Mouse (Mus musculus): ENCODE measurements around the gene Zfp683. TPM values are rescaled to one million over a fixed set of nuclear protein-coding genes. Genes with fewer than 3 reads are reported as not detected.
A peak's percentile ranks its signal among the peaks of the same experiment; 100 is the strongest.

Gene Zfp683
- total and polyA plus RNA-seq, 2 experiments from 2014 or later = not detected

DNA sequence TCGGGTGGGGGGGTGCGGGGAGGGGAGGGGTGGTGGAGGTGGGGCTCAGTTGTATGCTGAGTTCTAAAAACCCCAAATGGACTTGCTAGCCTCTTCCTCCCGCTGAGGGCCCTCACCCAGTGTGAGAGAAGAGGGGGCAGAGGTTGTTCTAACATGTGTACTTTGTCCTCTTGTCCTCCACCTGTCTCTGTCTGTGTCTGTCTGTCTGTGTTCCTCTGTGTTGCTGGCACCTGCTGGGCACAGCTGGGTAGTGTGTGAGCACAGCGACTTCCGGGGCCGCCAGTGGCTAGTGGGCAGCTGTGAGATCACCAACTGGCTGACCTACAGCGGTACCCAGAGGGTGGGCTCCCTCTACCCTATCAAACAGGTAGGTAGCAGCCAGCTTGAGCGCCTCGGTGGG lies 35.4 kb downstream of the Zfp683 start:
- no peak overlapping the region for H3K4me2 ChIP-seq (ENCODE audit: low read depth, low read length)
- 81% methylated on average over 9 of the region's 9 CpGs for WGBS
- H3K9me3 ChIP-seq (replicated peaks; ENCODE audit: control insufficient read depth, low read length) = no peaks in the 10 kb centered on the region
- TF ChIP-seq CTCF (IDR thresholded peaks at IDR 0.05; ENCODE audit: low read depth) (no peak), EP300 (IDR thresholded peaks at IDR 0.05; ENCODE audit: low read depth) (no peak)
- DNase-seq (ENCODE audit: low spot score) = no peak
- no peak overlapping the region for H3K27ac ChIP-seq (ENCODE audit: low read depth)
- no peak for ATAC-seq (ENCODE audit: insufficient read depth, low read depth)
- H3K36me3 ChIP-seq (replicated peaks; ENCODE audit: control insufficient read depth, insufficient read depth, low read length) = no peaks in the 10 kb centered on the region
- no peak overlapping the region for H3K4me3 ChIP-seq (ENCODE audit: low read depth, low read length)
- H3K27me3 ChIP-seq (ENCODE audit: control insufficient read depth, insufficient read depth, low read length) = no peaks in the 10 kb centered on the region
- no peak overlapping the region for H3K9ac ChIP-seq (replicated peaks; ENCODE audit: low read depth, low read length)
- H3K4me1 ChIP-seq (ENCODE audit: control insufficient read depth, insufficient read depth) = no peaks in the 10 kb centered on the region

DNA sequence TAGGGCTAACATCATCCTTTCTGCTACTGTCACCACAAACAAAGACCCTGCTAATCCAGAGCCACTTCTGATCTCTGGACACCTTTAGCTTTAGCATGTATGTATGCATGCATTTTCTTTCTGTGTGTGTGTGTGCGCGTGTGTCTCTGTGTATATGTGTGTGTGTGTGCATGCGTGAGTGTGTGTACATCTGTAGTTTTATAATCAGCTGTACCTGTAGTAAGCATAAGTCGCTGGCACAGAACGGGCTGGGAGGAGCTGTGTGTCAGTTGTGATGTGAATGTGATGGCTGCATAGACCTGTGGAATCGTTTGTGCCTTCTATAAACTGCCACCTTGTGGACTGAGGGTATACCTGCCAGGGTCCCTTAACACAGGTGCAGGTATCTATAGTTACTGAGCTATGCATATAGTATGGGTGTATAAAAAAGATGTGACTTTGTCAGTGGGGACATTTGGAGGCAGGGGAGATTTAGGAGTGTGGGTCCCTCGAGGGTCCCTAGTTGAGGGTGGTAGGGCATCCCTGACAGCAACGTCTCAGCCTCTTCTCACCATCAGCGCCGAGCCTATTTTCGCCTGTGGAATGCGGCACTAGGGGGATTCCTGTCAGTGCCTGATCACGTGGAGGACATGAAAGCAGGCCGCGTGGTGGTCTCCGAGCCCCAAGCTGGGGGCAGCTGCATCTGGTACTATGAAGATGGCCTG lies 37.0 kb downstream of the Zfp683 start:
- TF ChIP-seq EP300 (IDR thresholded peaks at IDR 0.05; ENCODE audit: low read depth) (no peak), CTCF (IDR thresholded peaks at IDR 0.05; ENCODE audit: low read depth) (no peak)

DNA sequence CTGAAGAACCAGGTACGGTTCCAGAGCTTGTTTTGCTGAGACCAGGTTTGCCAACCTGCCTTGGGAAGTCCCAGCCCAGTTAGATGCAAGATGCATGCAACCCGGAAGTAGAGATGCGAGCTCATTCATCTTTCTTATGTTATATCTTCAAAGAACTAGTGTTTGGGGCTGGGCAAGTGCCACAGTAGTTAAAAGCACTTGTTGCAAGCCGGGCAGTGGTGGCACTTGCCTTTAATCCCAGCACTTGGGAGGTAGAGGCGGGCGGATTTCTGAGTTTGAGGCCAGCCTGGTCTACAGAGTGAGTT lies 37.5 kb downstream of the Zfp683 start:
- no peaks in the 10 kb centered on the region for H3K9me3 ChIP-seq (replicated peaks; ENCODE audit: control insufficient read depth, low read length)
- DNase-seq (ENCODE audit: low spot score) (no peak), ATAC-seq (ENCODE audit: insufficient read depth, low read depth) (no peak)
- no peak overlapping the region for H3K4me3 ChIP-seq (ENCODE audit: low read depth, low read length)
- H3K9ac ChIP-seq (replicated peaks; ENCODE audit: low read depth, low read length) = no peak overlapping the region
- no peaks in the 10 kb centered on the region for H3K36me3 ChIP-seq (replicated peaks; ENCODE audit: control insufficient read depth, insufficient read depth, low read length)
- TF ChIP-seq EP300 (IDR thresholded peaks at IDR 0.05; ENCODE audit: low read depth) (no peak), CTCF (IDR thresholded peaks at IDR 0.05; ENCODE audit: low read depth) (no peak)
- no peak overlapping the region for H3K27ac ChIP-seq (ENCODE audit: low read depth)
- H3K27me3 ChIP-seq (ENCODE audit: control insufficient read depth, insufficient read depth, low read length) = no peaks in the 10 kb centered on the region
- no peaks in the 10 kb centered on the region for H3K4me1 ChIP-seq (ENCODE audit: control insufficient read depth, insufficient read depth)
- WGBS = 67% methylated on average over 5 of the region's 6 CpGs
- no peak overlapping the region for H3K4me2 ChIP-seq (ENCODE audit: low read depth, low read length)

More for the DNA sequence above, 37.0 kb downstream of the Zfp683 start:
- H3K4me2 ChIP-seq (ENCODE audit: low read depth, low read length) = no peak overlapping the region
- no peak overlapping the region for H3K4me3 ChIP-seq (ENCODE audit: low read depth, low read length)
- H3K36me3 ChIP-seq (replicated peaks; ENCODE audit: control insufficient read depth, insufficient read depth, low read length) = no peaks in the 10 kb centered on the region
- H3K4me1 ChIP-seq (ENCODE audit: control insufficient read depth, insufficient read depth) = no peaks in the 10 kb centered on the region
- ATAC-seq (ENCODE audit: insufficient read depth, low read depth) = no peak
- 55% methylated on average over 16 of the region's 16 CpGs for WGBS
- no peaks in the 10 kb centered on the region for H3K27me3 ChIP-seq (ENCODE audit: control insufficient read depth, insufficient read depth, low read length)
- DNase-seq (ENCODE audit: low spot score) = no peak
- no peak overlapping the region for H3K27ac ChIP-seq (ENCODE audit: low read depth)
- no peak overlapping the region for H3K9ac ChIP-seq (replicated peaks; ENCODE audit: low read depth, low read length)
- no peaks in the 10 kb centered on the region for H3K9me3 ChIP-seq (replicated peaks; ENCODE audit: control insufficient read depth, low read length)

DNA sequence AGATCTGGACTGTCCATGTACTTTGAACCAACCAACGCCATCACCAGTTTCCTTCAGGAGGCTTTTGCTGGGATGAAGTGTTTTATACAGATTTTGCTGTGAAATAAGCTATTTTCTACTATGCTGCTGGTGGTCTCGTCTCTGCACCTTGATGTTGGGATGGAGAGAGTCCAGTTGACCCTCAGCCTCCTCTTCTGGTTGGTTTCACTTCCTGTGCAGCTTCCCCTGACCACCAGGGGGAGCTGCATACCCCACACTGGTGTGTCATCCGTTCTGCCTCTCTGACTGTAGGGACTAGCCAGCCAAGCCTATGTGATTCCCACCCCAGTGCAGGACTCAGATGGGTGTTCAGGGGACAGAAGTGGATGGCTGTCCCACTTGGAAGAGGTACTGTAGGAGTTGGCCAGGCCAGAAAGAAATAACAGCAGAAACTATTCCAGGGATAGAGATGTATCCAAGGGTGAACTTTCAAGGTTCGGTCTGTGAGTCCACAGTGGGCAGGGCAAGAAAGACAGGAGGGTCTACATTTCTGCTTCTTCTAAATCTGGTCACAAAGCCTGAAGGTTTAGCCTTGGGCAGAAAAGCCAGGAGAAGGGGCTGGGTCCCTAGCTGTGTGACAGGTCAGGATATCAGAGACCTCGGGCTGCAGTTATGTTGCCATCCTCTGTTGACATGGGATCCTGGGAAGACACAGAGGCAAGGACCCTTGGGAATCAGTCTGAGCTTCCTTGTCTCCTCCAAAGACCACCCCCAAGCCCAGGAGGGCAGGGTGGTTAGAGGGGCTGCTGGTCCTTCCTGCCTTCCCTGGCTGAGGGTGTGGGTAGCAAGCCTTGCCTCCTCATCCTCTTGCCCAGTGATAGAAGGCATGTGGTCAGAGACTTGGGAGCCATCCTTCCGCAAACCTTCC lies 39.0 kb downstream of the Zfp683 start:
- Histone ChIP-seq H3K27me3 (ENCODE audit: control insufficient read depth, insufficient read depth, low read length) (no peaks in the 10 kb centered on the region), H3K9ac (replicated peaks; ENCODE audit: low read depth, low read length) (no peak overlapping the region), H3K9me3 (replicated peaks; ENCODE audit: control insufficient read depth, low read length) (no peaks in the 10 kb centered on the region), H3K4me2 (ENCODE audit: low read depth, low read length) (no peak overlapping the region), H3K4me1 (ENCODE audit: control insufficient read depth, insufficient read depth) (no peaks in the 10 kb centered on the region), H3K27ac (ENCODE audit: low read depth) (no peak overlapping the region), H3K4me3 (ENCODE audit: low read depth, low read length) (no peak overlapping the region), H3K36me3 (replicated peaks; ENCODE audit: control insufficient read depth, insufficient read depth, low read length) (no peaks in the 10 kb centered on the region)
- 72% methylated on average over 6 of the region's 6 CpGs for WGBS
- no peak for ATAC-seq (ENCODE audit: insufficient read depth, low read depth)
- peak; percentile 18 for DNase-seq (ENCODE audit: low spot score)
- TF ChIP-seq EP300 (IDR thresholded peaks at IDR 0.05; ENCODE audit: low read depth) (no peak), CTCF (IDR thresholded peaks at IDR 0.05; ENCODE audit: low read depth) (peak; percentile 74)

DNA sequence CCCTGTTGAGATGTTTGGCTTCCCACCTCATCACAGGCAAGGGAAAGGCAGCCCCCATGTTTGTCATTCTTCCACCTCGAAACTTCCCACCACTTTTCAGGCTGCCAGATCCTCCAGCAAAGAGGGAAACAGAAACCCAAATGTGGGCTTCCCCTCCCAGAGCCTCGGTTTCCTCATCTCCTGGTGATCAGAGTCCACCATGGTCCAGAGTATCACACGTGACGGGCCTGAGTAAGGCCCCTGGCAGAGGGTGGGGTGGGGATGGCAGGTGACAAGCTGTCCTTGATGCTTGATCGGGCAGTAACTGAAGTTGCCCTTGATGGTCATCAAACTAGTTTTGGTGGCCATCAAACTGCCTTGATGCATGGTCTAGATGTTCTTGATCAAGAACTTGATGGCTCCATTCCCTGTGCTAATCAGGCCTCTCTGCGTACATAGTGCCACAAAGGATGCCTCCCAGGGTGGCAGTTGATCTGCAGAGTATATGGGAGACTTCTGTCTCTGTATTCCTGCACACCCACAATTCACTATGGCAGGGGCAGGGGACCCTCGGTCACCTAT lies 40.4 kb downstream of the Zfp683 start:
- no peak overlapping the region; the same call in 1 of the 2 replicates for H3K4me3 ChIP-seq (ENCODE audit: low read depth, low read length)
- no peaks in the 10 kb centered on the region for H3K27me3 ChIP-seq (ENCODE audit: control insufficient read depth, insufficient read depth, low read length)
- no peak overlapping the region for H3K27ac ChIP-seq (ENCODE audit: low read depth)
- H3K9ac ChIP-seq (replicated peaks; ENCODE audit: low read depth, low read length) = no peak overlapping the region
- H3K36me3 ChIP-seq (replicated peaks; ENCODE audit: control insufficient read depth, insufficient read depth, low read length) = no peaks in the 10 kb centered on the region
- DNase-seq (ENCODE audit: low spot score) (no peak), ATAC-seq (ENCODE audit: insufficient read depth, low read depth) (no peak)
- peak overlapping the region; percentile 19; the same call in 1 of the 2 replicates for H3K4me2 ChIP-seq (ENCODE audit: low read depth, low read length)
- no peaks in the 10 kb centered on the region for H3K9me3 ChIP-seq (replicated peaks; ENCODE audit: control insufficient read depth, low read length)
- H3K4me1 ChIP-seq (ENCODE audit: control insufficient read depth, insufficient read depth) = no peaks in the 10 kb centered on the region
- TF ChIP-seq CTCF (IDR thresholded peaks at IDR 0.05; ENCODE audit: low read depth) = no peak
- WGBS = 72% methylated on average over 7 of the region's 7 CpGs

Measured in heart, postnatal 0 days (tissue).